Mouse (Mus musculus) neural tube, embryonic 11.5 days (tissue): ENCODE measurements around the gene Prdm5. TPM values are rescaled to one million over a fixed set of nuclear protein-coding genes. Genes with fewer than 3 reads are reported as not detected.

Experiments used
- ATAC-seq: fragments of 200-750 bp; cut with Nextera tagmentation; 2 replicates; pipeline ENCODE4 v1.8.0; 2017; ENCODE audit warnings: moderate number of reproducible peaks, mild to moderate bottlenecking, moderate TSS enrichment, moderate library complexity; ENCODE audit not compliant: insufficient read depth, low FRiP score, low TSS enrichment
- DNase-seq: peaks from one replicate; pipeline ENCODE4 v3.0.0-alpha.2; 2015; ENCODE audit warnings: low spot score
- H3K27ac ChIP-seq: fragments of 300-500 bp; sonication (generic); 2 replicates; pipeline ENCODE4 v1.5.1; 2014; ENCODE audit warnings: low read depth, mild to moderate bottlenecking, low read length
- H3K27me3 ChIP-seq: fragments of 300-500 bp; sonication (generic); 2 replicates; pipeline ENCODE4 v1.6.1; 2014; ENCODE audit warnings: mild to moderate bottlenecking, low read length, mixed read lengths; ENCODE audit not compliant: control insufficient read depth, insufficient read depth
- H3K36me3 ChIP-seq: fragments of 300-500 bp; sonication (generic); 2 replicates; pipeline ENCODE4 v1.6.1; 2014; ENCODE audit warnings: mild to moderate bottlenecking, low read length, moderate library complexity, mixed read lengths; ENCODE audit not compliant: control insufficient read depth, insufficient read depth
- H3K4me1 ChIP-seq: fragments of 300-500 bp; sonication (generic); 2 replicates; pipeline ENCODE4 v1.6.1; 2014; ENCODE audit warnings: low read length, mixed read lengths; ENCODE audit not compliant: control insufficient read depth, insufficient read depth
- H3K4me2 ChIP-seq: fragments of 300-500 bp; sonication (generic); 2 replicates; pipeline ENCODE4 v1.6.1; 2014; ENCODE audit warnings: low read depth, mild to moderate bottlenecking, moderate library complexity
- H3K4me3 ChIP-seq: fragments of 300-500 bp; sonication (generic); 2 replicates; pipeline ENCODE4 v1.5.1; 2014; ENCODE audit warnings: low read depth, low read length
- H3K9ac ChIP-seq: fragments of 300-500 bp; sonication (generic); 2 replicates; pipeline ENCODE4 v1.6.1; 2014; ENCODE audit warnings: mild to moderate bottlenecking, low read length
- H3K9me3 ChIP-seq: fragments of 300-500 bp; sonication (generic); 2 replicates; pipeline ENCODE4 v1.6.1; 2016; ENCODE audit warnings: low read length; ENCODE audit not compliant: control insufficient read depth
- WGBS: fragments of 180-500 bp; shearing (Covaris S2); extraction: QIAGEN DNeasy Blood & Tissue Kit; methylation state at CpG from one replicate; pipeline ENCODE4 v1.1.7; 2014; 5-methylcytosine and 5-hydroxymethylcytosine counted together
- polyA plus RNA-seq: library from polyadenylated mRNA; unstranded; fragments of >200 nt; fragmentation: Nextera tagmentation; extraction: Ambion mirVana; gene quantifications from 2 replicates; pipeline ENCODE4 v1.2.1, GENCODE M21; 2014

The Prdm5 gene
- polyA plus RNA-seq, 1 experiment from 2014 or later = 14.1 TPM

DNA sequence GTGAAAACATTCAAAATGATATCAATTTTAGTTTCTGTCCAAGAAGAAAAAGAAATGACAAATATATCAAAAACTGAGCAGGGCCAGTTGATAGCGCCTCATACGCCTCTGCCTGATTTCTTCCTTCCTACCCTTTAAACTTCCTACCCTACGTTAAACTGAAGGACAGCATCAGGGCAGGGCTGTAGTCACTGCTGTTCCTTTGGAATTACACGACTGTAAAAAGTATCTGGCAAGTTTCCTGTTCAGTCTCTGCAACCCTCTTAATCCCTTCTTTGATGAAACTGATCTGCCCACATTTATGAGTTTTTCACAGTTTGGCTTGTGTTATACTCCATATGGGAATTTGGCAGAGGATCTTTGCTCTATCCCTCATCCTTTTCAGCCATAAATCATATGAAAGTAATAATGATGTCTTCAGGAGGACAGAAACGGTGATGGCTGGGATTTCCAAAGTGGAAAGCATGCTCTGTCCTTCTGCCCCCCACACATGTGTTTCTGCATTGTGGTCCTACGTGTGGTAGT is 93.0 kb downstream of the Prdm5 start:
- Histone ChIP-seq H3K4me2 (no peak overlapping the region), H3K9me3 (no peaks in the 10 kb centered on the region), H3K4me1 (no peaks in the 10 kb centered on the region), H3K9ac (no peak overlapping the region), H3K27ac (no peak overlapping the region), H3K27me3 (no peaks in the 10 kb centered on the region), H3K4me3 (no peak overlapping the region), H3K36me3 (no peaks in the 10 kb centered on the region)
- ATAC-seq (no peak), DNase-seq (no peak)
- 79% methylated on average over 6 of the region's 6 CpGs for WGBS

GRCm38 (mm10) chr6:65878300-65878699 is 99.5 kb downstream of the Prdm5 start:
- Histone ChIP-seq H3K9ac (no peak overlapping the region), H3K9me3 (no peaks in the 10 kb centered on the region), H3K4me3 (no peak overlapping the region), H3K27me3 (no peaks in the 10 kb centered on the region), H3K4me2 (no peak overlapping the region), H3K36me3 (no peaks in the 10 kb centered on the region; the same call in 1 of the 2 replicates), H3K4me1 (no peaks in the 10 kb centered on the region), H3K27ac (no peak overlapping the region)
- DNase-seq = no peak
- no peak for ATAC-seq
- WGBS = 84% methylated on average over 1 of the region's 1 CpGs

DNA sequence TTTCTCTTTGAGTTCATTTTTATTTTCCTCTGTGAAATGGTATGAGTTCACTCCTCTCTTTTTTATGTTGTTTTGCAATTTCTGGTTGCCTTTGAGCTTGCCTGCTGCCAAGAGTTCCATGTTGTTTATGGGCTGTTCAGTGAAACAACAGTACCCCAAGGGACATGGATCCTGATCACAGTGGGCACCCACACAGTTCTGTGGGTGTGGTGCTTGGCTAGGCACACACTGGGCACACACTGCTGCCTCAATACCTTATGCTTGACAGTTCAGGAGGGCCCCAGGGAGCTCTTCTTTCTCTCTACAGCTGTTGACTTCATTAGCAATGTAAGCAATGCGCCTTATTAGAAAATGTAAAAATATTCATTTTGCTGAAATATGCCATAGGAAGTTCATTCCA is 110.0 kb downstream of the Prdm5 start:
- H3K36me3 ChIP-seq = no peaks in the 10 kb centered on the region
- no peak for DNase-seq
- 79% methylated on average over 1 of the region's 1 CpGs for WGBS

DNA sequence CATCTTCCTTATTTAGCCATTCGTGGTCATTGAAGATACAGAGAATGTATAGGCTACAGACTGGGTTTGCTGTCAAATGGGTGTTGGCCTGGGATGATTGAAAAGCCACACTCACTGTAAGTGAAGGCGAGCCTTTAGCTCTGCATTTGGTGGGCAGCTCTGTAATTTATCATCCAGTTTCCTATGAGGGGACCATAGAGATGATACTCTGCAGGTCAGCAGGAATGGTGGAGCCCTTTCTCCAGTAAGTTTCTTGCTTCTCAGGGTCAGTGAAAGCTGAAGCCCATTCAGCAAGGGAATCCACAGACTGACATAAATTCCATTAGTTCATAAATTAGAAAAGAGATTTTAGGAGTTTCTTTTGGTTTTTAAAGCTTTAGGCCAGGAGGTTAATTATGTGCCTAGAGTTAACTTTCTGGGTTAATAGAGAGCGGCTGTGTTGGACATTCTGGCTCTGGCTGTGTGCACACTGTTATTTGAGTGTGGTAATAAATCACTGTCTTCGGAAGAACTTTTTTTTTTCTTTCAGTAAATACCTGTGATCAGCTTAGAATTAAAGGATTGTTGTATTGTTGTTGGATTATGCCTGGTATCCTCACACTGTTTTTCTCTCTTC is 113.4 kb downstream of the Prdm5 start:
- no peaks in the 10 kb centered on the region for H3K9me3 ChIP-seq
- no peak overlapping the region for H3K4me2 ChIP-seq
- no peak overlapping the region for H3K27ac ChIP-seq
- no peak overlapping the region for H3K4me3 ChIP-seq
- no peaks in the 10 kb centered on the region for H3K27me3 ChIP-seq
- no peak for ATAC-seq
- no peak for DNase-seq
- no peak overlapping the region for H3K9ac ChIP-seq
- no peaks in the 10 kb centered on the region for H3K36me3 ChIP-seq
- 58% methylated on average over 4 of the region's 4 CpGs for WGBS
- no peaks in the 10 kb centered on the region for H3K4me1 ChIP-seq

More for the DNA sequence above, 110.0 kb downstream of the Prdm5 start:
- no peak overlapping the region for H3K9ac ChIP-seq
- H3K27ac ChIP-seq = no peak overlapping the region
- H3K27me3 ChIP-seq = no peaks in the 10 kb centered on the region
- no peaks in the 10 kb centered on the region for H3K4me1 ChIP-seq
- no peak overlapping the region for H3K4me3 ChIP-seq
- no peak for ATAC-seq
- H3K9me3 ChIP-seq = no peaks in the 10 kb centered on the region
- H3K4me2 ChIP-seq = no peak overlapping the region

- H3K27ac ChIP-seq = no peak overlapping the region
- H3K36me3 ChIP-seq = peaks cover 4% of the 10 kb centered on the region; the same call in 1 of the 2 replicates
- no peak overlapping the region for H3K4me3 ChIP-seq
- H3K4me2 ChIP-seq = no peak overlapping the region
- no peak for DNase-seq
- no peak overlapping the region for H3K9ac ChIP-seq
- no peaks in the 10 kb centered on the region for H3K9me3 ChIP-seq
- WGBS = 89% methylated on average over 2 of the region's 2 CpGs
- no peak for ATAC-seq
- no peaks in the 10 kb centered on the region for H3K27me3 ChIP-seq
- H3K4me1 ChIP-seq = no peaks in the 10 kb centered on the region
Measured at GRCm38 (mm10) chr6:65906657-65907182, 127.9 kb downstream of the Prdm5 start.

- H3K27me3 ChIP-seq = no peaks in the 10 kb centered on the region
- 74% methylated on average over 5 of the region's 5 CpGs for WGBS
- peak; percentile 55; the same call in 1 of the 2 replicates for ATAC-seq
Measured at GRCm38 (mm10) chr6:65915421-65915820, 136.6 kb downstream of the Prdm5 start.

GRCm38 (mm10) chr6:65921703-65922102 is 142.9 kb downstream of the Prdm5 start:
- Histone ChIP-seq H3K27me3 (no peaks in the 10 kb centered on the region), H3K9ac (no peak overlapping the region), H3K9me3 (no peaks in the 10 kb centered on the region), H3K36me3 (no peaks in the 10 kb centered on the region), H3K27ac (no peak overlapping the region), H3K4me3 (no peak overlapping the region), H3K4me1 (0 out of 2 replicates have a peak, but pooled peaks cover 3% of the 10 kb centered on the region), H3K4me2 (no peak overlapping the region)
- 85% methylated on average over 3 of the region's 3 CpGs for WGBS
- ATAC-seq (no peak), DNase-seq (no peak)

More at GRCm38 (mm10) chr6:65915421-65915820, 136.6 kb downstream of the Prdm5 start:
- Histone ChIP-seq H3K9me3 (no peaks in the 10 kb centered on the region), H3K27ac (no peak overlapping the region), H3K9ac (no peak overlapping the region), H3K4me2 (no peak overlapping the region), H3K4me1 (no peaks in the 10 kb centered on the region), H3K4me3 (no peak overlapping the region), H3K36me3 (no peaks in the 10 kb centered on the region)
- no peak for DNase-seq

DNA sequence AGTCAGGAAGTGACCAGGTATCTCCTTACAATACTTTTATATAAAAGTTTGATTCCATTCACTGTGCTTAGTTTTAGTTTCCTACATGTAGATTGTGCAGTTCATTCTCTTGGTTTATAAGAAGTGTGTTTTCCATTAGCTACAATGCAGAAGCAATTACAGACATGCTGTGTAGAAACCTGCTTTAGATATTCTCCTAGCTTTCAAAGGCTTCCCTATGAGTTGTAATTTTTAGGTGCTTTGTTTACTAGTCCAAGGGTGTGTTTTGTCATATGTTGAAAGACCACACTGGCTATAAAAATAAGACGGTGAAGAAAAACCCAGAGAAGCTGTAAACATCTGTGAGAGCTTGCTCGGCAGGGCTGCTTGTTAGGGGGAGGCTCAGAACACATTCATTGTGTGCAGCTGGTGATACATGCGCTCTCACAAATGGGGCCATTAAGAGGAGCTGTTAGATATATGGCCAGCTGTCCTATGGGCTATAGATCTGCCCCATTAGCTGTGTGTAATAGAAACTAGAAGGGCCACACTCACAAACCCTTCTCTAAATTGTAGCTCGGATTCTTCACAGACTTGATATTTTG is 144.8 kb downstream of the Prdm5 start:
- ATAC-seq (peak; percentile 82), DNase-seq (no peak)
- H3K9ac ChIP-seq = no peak overlapping the region
- H3K4me2 ChIP-seq = no peak overlapping the region
- H3K27me3 ChIP-seq = no peaks in the 10 kb centered on the region
- no peak overlapping the region for H3K27ac ChIP-seq
- 15% methylated on average over 4 of the region's 4 CpGs for WGBS
- no peaks in the 10 kb centered on the region for H3K9me3 ChIP-seq
- H3K4me3 ChIP-seq = no peak overlapping the region
- H3K4me1 ChIP-seq = 0 out of 2 replicates have a peak, but pooled peaks cover 3% of the 10 kb centered on the region
- no peaks in the 10 kb centered on the region for H3K36me3 ChIP-seq
